Mouse (Mus musculus) CH12.LX (cell line): ENCODE measurements at regions not wholly inside any gene's neighbourhood (a gene's known extent, or its start where the extent isn't known, plus 50 kb on each side); places are given as distances from the start of the nearest gene placed in this dataset.

Experiments used
- DNase-seq: peaks from one replicate; pipeline ENCODE4 v3.0.0-alpha.2; 2013; ENCODE audit errors: extremely low read depth
- H3K27ac ChIP-seq: 2 replicates; pipeline ENCODE4 v1.5.1; 2012; ENCODE audit warnings: low read depth, mild to moderate bottlenecking, control low read depth, moderate library complexity; ENCODE audit not compliant: insufficient read depth
- H3K27me3 ChIP-seq: replicated peaks from 2 replicates; pipeline ENCODE3; 2012; ENCODE audit warnings: inconsistent platforms
- H3K36me3 ChIP-seq, 2 experiments: replicated peaks in 1 of 2; 2 replicates each; pipeline versions ENCODE3 to v1.6.1; 2012; ENCODE audit warnings: inconsistent platforms in 1 of 2, low read length in 1 of 2, mild to moderate bottlenecking in 1 of 2, mixed read lengths in 1 of 2, moderate library complexity in 1 of 2; ENCODE audit not compliant: control insufficient read depth in 1 of 2, insufficient read depth in 1 of 2
- H3K4me1 ChIP-seq, 2 experiments: 2 replicates each; pipeline ENCODE4 v1.6.1; 2012; ENCODE audit warnings: inconsistent platforms in 1 of 2, moderate library complexity in 1 of 2; ENCODE audit not compliant: insufficient read depth in 2 of 2, control insufficient read depth in 1 of 2
- H3K4me2 ChIP-seq: 2 replicates; pipeline ENCODE4 v1.6.1; 2012; ENCODE audit warnings: low read depth, mild to moderate bottlenecking, control low read depth; ENCODE audit not compliant: poor library complexity, insufficient read depth, severe bottlenecking
- H3K4me3 ChIP-seq, 3 experiments: fragments of 150-350 bp in 1 of 3; sonication (generic) in 1 of 3; replicated peaks in 1 of 3; 2 replicates each; pipeline versions ENCODE3 to v1.5.1; 2011 to 2012; ENCODE audit warnings: low read depth in 2 of 3, low read length in 2 of 3, mild to moderate bottlenecking in 2 of 3, moderate library complexity in 2 of 3, control low read depth in 1 of 3, improper control_type of control experiment in 1 of 3, inconsistent platforms in 1 of 3, mixed read lengths in 1 of 3; ENCODE audit not compliant: poor library complexity in 1 of 3
- H3K79me2 ChIP-seq: replicated peaks from 2 replicates; pipeline ENCODE4 v1.6.1; 2012; ENCODE audit warnings: mild to moderate bottlenecking, moderate library complexity; ENCODE audit not compliant: control insufficient read depth, poor library complexity, insufficient read depth, severe bottlenecking; ENCODE audit errors: extremely low read depth
- H3K9ac ChIP-seq: 2 replicates; pipeline ENCODE4 v1.6.1; 2012; ENCODE audit warnings: low read depth, mild to moderate bottlenecking, control low read depth, moderate library complexity; ENCODE audit not compliant: insufficient read depth
- H3K9me3 ChIP-seq: replicated peaks from 2 replicates; pipeline ENCODE3; 2012; ENCODE audit warnings: low read length, inconsistent platforms, mixed read lengths
- CHD1 ChIP-seq: IDR thresholded peaks from 2 replicates; pipeline ENCODE4 v1.6.1; 2012; ENCODE audit warnings: low read depth, low read length, improper control_type of control experiment, inconsistent platforms
- CTCF ChIP-seq, 2 experiments: IDR thresholded peaks in 1 of 2; conservative IDR thresholded peaks in 1 of 2; 2 replicates each; pipeline ENCODE4 v1.5.1; 2011 to 2012; ENCODE audit warnings: low read depth in 2 of 2, low read length in 2 of 2, improper control_type of control experiment in 1 of 2, inconsistent platforms in 1 of 2, mild to moderate bottlenecking in 1 of 2, moderate library complexity in 1 of 2
- ELF1 ChIP-seq: IDR thresholded peaks from 2 replicates; pipeline ENCODE4 v1.6.1; 2014; ENCODE audit warnings: low read depth, mild to moderate bottlenecking, inconsistent platforms, low read length, improper control_type of control experiment
- GABPA ChIP-seq: IDR thresholded peaks from 2 replicates; pipeline ENCODE4 v1.6.1; 2012; ENCODE audit warnings: low read depth, low read length, improper control_type of control experiment, inconsistent platforms; ENCODE audit not compliant: insufficient replicate concordance
- HCFC1 ChIP-seq: IDR thresholded peaks from 2 replicates; pipeline ENCODE4 v1.6.1; 2012; ENCODE audit warnings: low read depth, mild to moderate bottlenecking, inconsistent platforms, low read length, improper control_type of control experiment
- IRF4 ChIP-seq: IDR thresholded peaks from 2 replicates; pipeline ENCODE4 v1.6.1; 2014; ENCODE audit warnings: low read depth, mild to moderate bottlenecking, inconsistent platforms, low read length, improper control_type of control experiment
- MAFK ChIP-seq: IDR thresholded peaks from 2 replicates; pipeline ENCODE4 v1.6.1; 2011; ENCODE audit warnings: low read length, improper control_type of control experiment; ENCODE audit not compliant: insufficient replicate concordance
- MEF2A ChIP-seq: IDR thresholded peaks from 2 replicates; pipeline ENCODE4 v1.6.1; 2014; ENCODE audit warnings: low read depth, mild to moderate bottlenecking, inconsistent platforms, low read length, improper control_type of control experiment, borderline replicate concordance
- MXI1 ChIP-seq: IDR thresholded peaks from 2 replicates; pipeline ENCODE4 v1.6.1; 2011; ENCODE audit warnings: mild to moderate bottlenecking, low read depth, low read length, improper control_type of control experiment
- NELFE ChIP-seq: IDR thresholded peaks from 2 replicates; pipeline ENCODE4 v1.6.1; 2011; ENCODE audit warnings: low read depth, low read length, improper control_type of control experiment
- POLR2AphosphoS2 ChIP-seq: IDR thresholded peaks from 2 replicates; pipeline ENCODE4 v1.6.1; 2011; ENCODE audit warnings: low read depth, low read length, improper control_type of control experiment
- TBP ChIP-seq: conservative IDR thresholded peaks from 2 replicates; pipeline ENCODE4 v1.6.1; 2011; ENCODE audit warnings: low read depth, low read length, improper control_type of control experiment
- USF2 ChIP-seq: conservative IDR thresholded peaks from 2 replicates; pipeline ENCODE4 v1.6.1; 2011; ENCODE audit warnings: low read depth, low read length, improper control_type of control experiment
- ZC3H11A ChIP-seq: IDR thresholded peaks from 2 replicates; pipeline ENCODE4 v1.6.1; 2012; ENCODE audit warnings: low read depth, mild to moderate bottlenecking, inconsistent platforms, low read length, improper control_type of control experiment
- ZKSCAN1 ChIP-seq: IDR thresholded peaks from 2 replicates; pipeline ENCODE4 v1.6.1; 2012; ENCODE audit warnings: low read depth, inconsistent platforms, low read length, improper control_type of control experiment, borderline replicate concordance
- ZMIZ1 ChIP-seq: IDR thresholded peaks from 2 replicates; pipeline ENCODE4 v1.6.1; 2012; ENCODE audit warnings: low read depth, mild to moderate bottlenecking, inconsistent platforms, low read length, improper control_type of control experiment
- dilution Hi-C: fragments of 300-500 bp; cut with MboI; formaldehyde crosslinking; loops from 2 replicates; pipeline ENCODE4 v1.14.3; 2020; ENCODE audit warnings: low sequenced_read_pairs; ENCODE audit not compliant: extremely low pct_unique_long_range_greater_than_20kb, extremely low pct_ligation_motif_present
- in situ Hi-C: fragments of 300-500 bp; cut with MboI; formaldehyde crosslinking; loops from 3 replicates; pipeline ENCODE4 v1.14.3; 2019; ENCODE audit warnings: low sequenced_read_pairs, low pct_ligation_motif_present, low pct_unique_long_range_greater_than_20kb, mixed read lengths

- H3K4me1 ChIP-seq, result no peaks in the 10 kb centered on the region
- no peaks in the 10 kb centered on the region for H3K36me3 ChIP-seq
- no peak overlapping the region for H3K9ac ChIP-seq
- dilution Hi-C loops (no loop called here), in situ Hi-C loops (no loop called here)
- no peaks in the 10 kb centered on the region for H3K79me2 ChIP-seq
- H3K4me3 ChIP-seq, result no peak overlapping the region
- no peak for DNase-seq
- TF ChIP-seq ZKSCAN1, result no peak
- no peak for TF ChIP-seq GABPA
- TF ChIP-seq POLR2AphosphoS2, result no peak
- no peak for TF ChIP-seq CTCF (conservative IDR thresholded peaks at IDR 0.05 in 1 of 2, IDR thresholded peaks at IDR 0.05 in 1 of 2; ENCODE audit: low read depth in 2 of 2, low read length in 2 of 2)
- no peak for TF ChIP-seq ZMIZ1
- TF ChIP-seq MEF2A, result no peak
- TF ChIP-seq ELF1, result no peak
- TF ChIP-seq MXI1, result no peak
- no peak for TF ChIP-seq NELFE
- TF ChIP-seq USF2, result no peak
- no peak for TF ChIP-seq TBP
- TF ChIP-seq IRF4, result no peak
- no peaks in the 10 kb centered on the region for H3K27me3 ChIP-seq
- no peak overlapping the region for H3K4me2 ChIP-seq
- H3K27ac ChIP-seq, result no peak overlapping the region
- peaks cover 2% of the 10 kb centered on the region for H3K9me3 ChIP-seq
Measured at GRCm38 (mm10) chr3:114279653-114280052, 249.3 kb downstream of the Col11a1 start.

- Histone ChIP-seq H3K9ac (no peak overlapping the region), H3K4me2 (no peak overlapping the region), H3K9me3 (peaks cover 16% of the 10 kb centered on the region), H3K27me3 (no peaks in the 10 kb centered on the region), H3K36me3 (no peaks in the 10 kb centered on the region), H3K4me1 (no peaks in the 10 kb centered on the region), H3K27ac (no peak overlapping the region), H3K79me2 (no peaks in the 10 kb centered on the region), H3K4me3 (no peak overlapping the region)
- TF ChIP-seq ZC3H11A (no peak), HCFC1 (no peak), CHD1 (no peak), MAFK (no peak), MEF2A (no peak), CTCF (conservative IDR thresholded peaks at IDR 0.05 in 1 of 2, IDR thresholded peaks at IDR 0.05 in 1 of 2; ENCODE audit: low read depth in 2 of 2, low read length in 2 of 2) (no peak)
- in situ Hi-C loops, result no loop called here
- dilution Hi-C loops, result no loop called here
- DNase-seq, result no peak
Measured at GRCm38 (mm10) chr3:114319444-114319843, 289.1 kb downstream of the Col11a1 start.
